Mouse (Mus musculus): ENCODE results near the gene Trex1. TPM values are rescaled to one million over a fixed set of nuclear protein-coding genes. Genes with fewer than 3 reads are reported as not detected.

The Trex1 gene
- polyA plus RNA-seq, 1 experiment from 2014 or later: 7.1 TPM

GRCm38 (mm10) chr9:109097831-109098230 is 38.3 kb upstream of the Trex1 start:
- Histone ChIP-seq H3K27ac (peak overlapping the region; percentile 100), H3K9ac (replicated peaks) (peak overlapping the region; percentile 97)
- whole genome bisulfite sequencing: 69% methylated on average over 5 of the region's 5 CpGs

GRCm38 (mm10) chr9:109097291-109097690 is 37.8 kb upstream of the Trex1 start:
- no peaks in the 10 kb centered on the region for H3K27me3 ChIP-seq
- H3K9ac ChIP-seq (replicated peaks): peak overlapping the region; percentile 97
- no peak for ATAC-seq (ENCODE audit: insufficient number of reproducible peaks, insufficient read depth, low FRiP score, low TSS enrichment, low read depth)
- no peaks in the 10 kb centered on the region for H3K9me3 ChIP-seq
- 30% methylated on average over 6 of the region's 6 CpGs for WGBS
- peaks cover 41% of the 10 kb centered on the region for H3K36me3 ChIP-seq
- H3K4me1 ChIP-seq (replicated peaks): peaks cover 50% of the 10 kb centered on the region
- H3K4me2 ChIP-seq: peak overlapping the region; percentile 93
- peak overlapping the region; percentile 77 for H3K4me3 ChIP-seq (replicated peaks)
- H3K27ac ChIP-seq: peak overlapping the region; percentile 100

More at GRCm38 (mm10) chr9:109097831-109098230, 38.3 kb upstream of the Trex1 start:
- ATAC-seq (ENCODE audit: insufficient number of reproducible peaks, insufficient read depth, low FRiP score, low TSS enrichment, low read depth): no peak
- Histone ChIP-seq H3K4me2 (peak overlapping the region; percentile 93), H3K4me1 (replicated peaks) (peaks cover 50% of the 10 kb centered on the region), H3K4me3 (replicated peaks) (peak overlapping the region; percentile 77), H3K9me3 (no peaks in the 10 kb centered on the region), H3K27me3 (no peaks in the 10 kb centered on the region), H3K36me3 (peaks cover 41% of the 10 kb centered on the region)

- H3K9ac ChIP-seq (replicated peaks): peak overlapping the region; percentile 97
- peak overlapping the region; percentile 93 for H3K4me2 ChIP-seq
- H3K4me1 ChIP-seq (replicated peaks): peaks cover 50% of the 10 kb centered on the region
- no peaks in the 10 kb centered on the region for H3K27me3 ChIP-seq
- no peaks in the 10 kb centered on the region for H3K9me3 ChIP-seq
- no peak for ATAC-seq (ENCODE audit: insufficient number of reproducible peaks, insufficient read depth, low FRiP score, low TSS enrichment, low read depth)
- H3K27ac ChIP-seq: peak overlapping the region; percentile 100
- 25% methylated on average over 6 of the region's 6 CpGs for WGBS
- H3K36me3 ChIP-seq: peaks cover 40% of the 10 kb centered on the region
- peak overlapping the region; percentile 77 for H3K4me3 ChIP-seq (replicated peaks)
These were observed 37.3 kb upstream of the Trex1 start for GRCm38 (mm10) chr9:109096856-109097255.

GRCm38 (mm10) chr9:109096251-109096661 is 36.7 kb upstream of the Trex1 start:
- 19% methylated on average over 9 of the region's 9 CpGs for WGBS
- H3K27me3 ChIP-seq: no peaks in the 10 kb centered on the region
- peak overlapping the region; percentile 77 for H3K4me3 ChIP-seq (replicated peaks)
- H3K4me2 ChIP-seq: peak overlapping the region; percentile 93
- no peaks in the 10 kb centered on the region for H3K9me3 ChIP-seq
- H3K4me1 ChIP-seq (replicated peaks): peaks cover 50% of the 10 kb centered on the region
- no peak for ATAC-seq (ENCODE audit: insufficient number of reproducible peaks, insufficient read depth, low FRiP score, low TSS enrichment, low read depth)
- peak overlapping the region; percentile 100 for H3K27ac ChIP-seq
- peaks cover 41% of the 10 kb centered on the region for H3K36me3 ChIP-seq
- peak overlapping the region; percentile 97 for H3K9ac ChIP-seq (replicated peaks)

GRCm38 (mm10) chr9:109095137-109095982 is 35.8 kb upstream of the Trex1 start, which contains the start of gene Plxnb1:
TSS of gene Plxnb1 (plus strand) at chr9:109095389.
- Histone ChIP-seq H3K27ac (peak within 1 kb of the TSS; percentile 100), H3K9me3 (no peaks in the 10 kb centered on the region), H3K36me3 (peaks cover 41% of the 10 kb centered on the region), H3K4me2 (peak within 1 kb of the TSS; percentile 93), H3K4me3 (replicated peaks) (peak within 1 kb of the TSS; percentile 77), H3K4me1 (replicated peaks) (peaks cover 50% of the 10 kb centered on the region), H3K9ac (replicated peaks) (peak within 1 kb of the TSS; percentile 97), H3K27me3 (no peaks in the 10 kb centered on the region)
- WGBS: under 1% methylated on average over 84 of the region's 102 CpGs
- ATAC-seq (ENCODE audit: insufficient number of reproducible peaks, insufficient read depth, low FRiP score, low TSS enrichment, low read depth): peak; percentile 40

- ATAC-seq (ENCODE audit: insufficient number of reproducible peaks, insufficient read depth, low FRiP score, low TSS enrichment, low read depth): peak; percentile 49
- Histone ChIP-seq H3K9me3 (no peaks in the 10 kb centered on the region), H3K27me3 (no peaks in the 10 kb centered on the region), H3K27ac (peak overlapping the region; percentile 100), H3K4me1 (replicated peaks) (peaks cover 48% of the 10 kb centered on the region), H3K4me2 (peak overlapping the region; percentile 93), H3K4me3 (replicated peaks) (peak overlapping the region; percentile 77), H3K36me3 (peaks cover 39% of the 10 kb centered on the region), H3K9ac (replicated peaks) (peak overlapping the region; percentile 97)
- WGBS: 2% methylated on average over 21 of the region's 21 CpGs
These were observed 35.1 kb upstream of the Trex1 start for GRCm38 (mm10) chr9:109094553-109095136.

GRCm38 (mm10) chr9:109093786-109094552 is 34.4 kb upstream of the Trex1 start:
- Histone ChIP-seq H3K4me2 (peak overlapping the region; percentile 93), H3K4me1 (replicated peaks) (peaks cover 42% of the 10 kb centered on the region), H3K4me3 (replicated peaks) (peak overlapping the region; percentile 77), H3K27me3 (no peaks in the 10 kb centered on the region), H3K9ac (replicated peaks) (peak overlapping the region; percentile 97), H3K9me3 (no peaks in the 10 kb centered on the region), H3K27ac (peak overlapping the region; percentile 100), H3K36me3 (peaks cover 39% of the 10 kb centered on the region)
- ATAC-seq (ENCODE audit: insufficient number of reproducible peaks, insufficient read depth, low FRiP score, low TSS enrichment, low read depth): no peak
- 12% methylated on average over 11 of the region's 11 CpGs for WGBS

GRCm38 (mm10) chr9:109092799-109093198 is 33.3 kb upstream of the Trex1 start:
- no peak overlapping the region for H3K4me2 ChIP-seq
- H3K27ac ChIP-seq: no peak overlapping the region
- no peaks in the 10 kb centered on the region for H3K27me3 ChIP-seq
- 59% methylated on average over 6 of the region's 6 CpGs for WGBS
- no peak overlapping the region for H3K9ac ChIP-seq (replicated peaks)
- H3K4me3 ChIP-seq (replicated peaks): no peak overlapping the region
- H3K9me3 ChIP-seq: no peaks in the 10 kb centered on the region
- peaks cover 35% of the 10 kb centered on the region for H3K4me1 ChIP-seq (replicated peaks)
- ATAC-seq (ENCODE audit: insufficient number of reproducible peaks, insufficient read depth, low FRiP score, low TSS enrichment, low read depth): no peak
- peaks cover 37% of the 10 kb centered on the region for H3K36me3 ChIP-seq

GRCm38 (mm10) chr9:109091802-109092201 is 32.3 kb upstream of the Trex1 start:
- no peak for ATAC-seq (ENCODE audit: insufficient number of reproducible peaks, insufficient read depth, low FRiP score, low TSS enrichment, low read depth)
- no peak overlapping the region for H3K9ac ChIP-seq (replicated peaks)

GRCm38 (mm10) chr9:109090446-109090845 is 30.9 kb upstream of the Trex1 start:
- no peak overlapping the region for H3K4me2 ChIP-seq
- H3K9ac ChIP-seq (replicated peaks): no peak overlapping the region
- H3K27ac ChIP-seq: no peak overlapping the region
- no peak overlapping the region for H3K4me3 ChIP-seq (replicated peaks)
- no peaks in the 10 kb centered on the region for H3K27me3 ChIP-seq
- ATAC-seq (ENCODE audit: insufficient number of reproducible peaks, insufficient read depth, low FRiP score, low TSS enrichment, low read depth): no peak
- no peaks in the 10 kb centered on the region for H3K9me3 ChIP-seq
- peaks cover 20% of the 10 kb centered on the region for H3K4me1 ChIP-seq (replicated peaks)
- 82% methylated on average over 15 of the region's 15 CpGs for WGBS
- peaks cover 37% of the 10 kb centered on the region for H3K36me3 ChIP-seq

More at GRCm38 (mm10) chr9:109091802-109092201, 32.3 kb upstream of the Trex1 start:
- no peak overlapping the region for H3K27ac ChIP-seq
- 81% methylated on average over 8 of the region's 8 CpGs for WGBS
- peaks cover 28% of the 10 kb centered on the region for H3K4me1 ChIP-seq (replicated peaks)
- H3K9me3 ChIP-seq: no peaks in the 10 kb centered on the region
- no peak overlapping the region for H3K4me3 ChIP-seq (replicated peaks)
- no peaks in the 10 kb centered on the region for H3K27me3 ChIP-seq
- H3K36me3 ChIP-seq: peaks cover 37% of the 10 kb centered on the region
- no peak overlapping the region for H3K4me2 ChIP-seq

GRCm38 (mm10) chr9:109087987-109088386 is 28.5 kb upstream of the Trex1 start:
- Histone ChIP-seq H3K27me3 (no peaks in the 10 kb centered on the region), H3K9me3 (no peaks in the 10 kb centered on the region), H3K9ac (replicated peaks) (no peak overlapping the region), H3K27ac (no peak overlapping the region), H3K4me2 (no peak overlapping the region), H3K4me1 (replicated peaks) (peaks cover 15% of the 10 kb centered on the region), H3K36me3 (peaks cover 37% of the 10 kb centered on the region), H3K4me3 (replicated peaks) (no peak overlapping the region)
- no peak for ATAC-seq (ENCODE audit: insufficient number of reproducible peaks, insufficient read depth, low FRiP score, low TSS enrichment, low read depth)
- WGBS: 22% methylated on average over 5 of the region's 5 CpGs

Measured in limb, embryonic 12.5 days (tissue).